Mouse (Mus musculus): ENCODE results near the gene Ell. TPM values are rescaled to one million over a fixed set of nuclear protein-coding genes. Genes with fewer than 3 reads are reported as not detected.

Ell gene
- 10 to 100 TPM; 20.3 to 23.5 TPM for total RNA-seq (2021)

DNA sequence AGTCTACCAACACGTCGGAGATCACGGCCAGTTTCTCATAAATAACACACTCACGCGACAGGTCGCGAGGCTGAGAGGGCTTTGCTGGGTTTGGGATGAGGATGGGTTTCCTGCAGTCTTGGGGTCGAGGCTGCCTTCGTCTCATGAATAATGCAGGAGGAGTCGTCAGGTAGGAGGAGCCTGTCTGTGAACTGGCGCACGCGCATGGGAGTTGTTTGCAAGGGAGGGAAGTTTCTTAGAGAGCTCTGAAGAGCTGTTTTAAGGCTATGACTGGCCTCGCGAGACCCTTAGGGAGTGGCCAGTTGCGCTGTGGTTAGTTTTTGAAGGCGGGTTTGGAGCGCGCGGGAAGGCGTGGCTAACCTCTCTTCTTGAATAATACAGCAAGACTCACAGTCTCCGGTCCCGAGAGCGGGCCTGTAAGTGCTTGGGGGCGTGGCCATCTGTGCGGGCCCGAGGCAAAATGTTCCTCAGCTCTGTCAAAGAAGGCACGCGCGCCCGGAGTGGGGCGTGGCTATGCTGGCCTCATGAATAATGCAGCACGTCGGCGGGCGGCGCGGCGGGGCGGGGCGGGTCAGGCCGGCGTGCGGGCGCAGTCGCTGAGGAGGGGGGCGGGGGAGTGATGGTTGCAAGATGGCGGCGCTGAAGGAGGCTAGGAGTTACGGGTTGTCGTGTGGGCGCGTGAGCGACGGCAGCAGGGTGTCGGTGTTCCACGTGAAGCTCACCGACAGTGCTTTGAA lies at the start of gene Ell:
Ell (plus strand) TSS at position 381 of the 737 bp plus-strand sequence.
- DNase-seq (ENCODE audit: extremely low spot score in 1 of 2, low spot score in 1 of 2): peak; percentile 96 to 99

DNA sequence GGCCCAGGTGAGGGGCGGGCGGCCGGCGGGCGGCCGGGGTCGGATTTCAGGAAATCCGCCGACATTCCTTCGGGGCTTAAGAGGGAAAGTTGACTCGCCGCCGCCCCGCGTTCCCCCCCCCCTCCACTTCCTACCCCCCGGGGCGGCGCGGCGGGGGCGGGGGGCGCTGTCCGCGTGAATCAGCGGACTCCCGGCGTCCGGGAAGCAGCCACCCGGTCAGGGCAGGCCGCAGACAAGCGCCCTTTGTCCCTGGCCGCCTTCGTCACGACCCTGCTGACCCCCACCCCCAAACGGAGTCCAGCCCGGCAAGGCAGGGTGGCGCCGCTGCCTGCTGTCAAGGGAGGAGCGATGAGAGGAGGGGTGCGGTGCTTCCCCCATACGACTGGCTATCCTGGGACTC lies 49.7 kb upstream of the Ell start:
- no peak for DNase-seq (ENCODE audit: extremely low spot score in 1 of 2, low spot score in 1 of 2)

DNA sequence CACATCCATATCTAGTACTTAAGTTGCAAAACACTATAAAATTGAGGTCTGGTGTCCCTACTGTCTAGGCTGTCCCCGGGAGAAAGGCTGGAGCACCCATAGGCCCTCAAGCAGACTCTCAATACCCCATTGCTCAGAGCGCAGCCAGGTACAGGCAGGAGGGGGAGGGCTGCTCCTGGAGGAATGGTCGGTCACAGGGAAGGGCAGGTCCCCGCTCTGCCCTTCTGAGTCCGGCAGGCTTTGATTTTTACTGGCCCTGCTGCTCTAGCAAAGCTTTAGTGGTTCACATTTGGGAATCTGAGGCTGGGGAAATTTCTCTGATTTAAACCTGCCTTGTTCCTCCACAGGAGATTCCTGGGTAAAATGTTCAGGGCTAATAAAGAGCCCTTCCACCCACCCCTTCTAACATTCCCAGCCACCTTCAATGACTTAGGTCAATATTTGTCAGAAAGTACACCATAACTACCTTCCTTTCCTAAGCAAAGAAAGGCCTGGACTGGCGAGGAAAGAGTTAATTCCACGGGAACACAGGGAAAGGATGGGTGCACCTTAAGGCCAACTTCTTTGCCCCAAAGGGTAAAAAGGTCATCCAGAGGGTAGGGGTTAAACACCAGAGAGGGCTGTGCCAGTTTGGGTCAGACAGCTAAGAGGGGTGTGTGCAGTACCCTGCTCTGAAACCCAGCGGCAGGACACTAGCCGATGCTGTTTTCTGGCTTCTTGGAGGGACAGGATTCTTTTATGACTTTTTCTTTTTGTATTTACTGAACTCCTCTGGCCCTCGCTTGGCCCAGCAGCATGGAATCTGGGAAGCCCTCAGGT lies 49.0 kb upstream of the Ell start:
- no peak for DNase-seq (ENCODE audit: extremely low spot score in 1 of 2, low spot score in 1 of 2)

DNA sequence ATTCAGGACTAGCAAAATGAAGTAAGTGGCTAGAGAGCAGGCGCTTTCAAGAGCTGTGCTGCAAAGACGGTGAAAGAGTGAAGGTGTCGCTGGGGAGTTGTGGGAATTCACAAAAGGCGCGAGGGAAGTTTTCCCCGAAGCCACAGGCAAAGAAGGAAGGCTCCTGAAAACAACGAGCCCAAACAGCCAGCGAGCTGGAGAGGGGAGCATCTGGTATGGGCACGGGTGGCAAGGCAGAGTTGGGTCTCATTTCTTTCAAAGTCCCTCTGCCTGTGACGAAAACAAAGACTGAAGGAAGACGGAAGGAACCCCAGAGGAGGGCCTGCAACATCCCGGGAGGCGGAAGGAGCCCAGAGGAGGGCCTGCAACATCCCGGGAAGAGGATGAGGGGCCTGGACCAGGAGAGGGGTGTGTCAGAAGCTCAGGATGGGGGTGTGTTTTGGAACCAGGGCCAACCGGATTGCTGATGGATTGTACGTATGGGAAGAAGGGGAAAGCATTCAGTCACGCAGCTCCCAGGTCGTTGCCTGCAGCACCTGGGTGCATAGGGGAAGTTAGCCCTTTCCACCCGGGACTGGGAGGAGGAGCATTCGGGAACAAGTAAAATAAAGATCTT lies 48.3 kb upstream of the Ell start:
- no peak for DNase-seq (ENCODE audit: extremely low spot score in 1 of 2, low spot score in 1 of 2)

DNA sequence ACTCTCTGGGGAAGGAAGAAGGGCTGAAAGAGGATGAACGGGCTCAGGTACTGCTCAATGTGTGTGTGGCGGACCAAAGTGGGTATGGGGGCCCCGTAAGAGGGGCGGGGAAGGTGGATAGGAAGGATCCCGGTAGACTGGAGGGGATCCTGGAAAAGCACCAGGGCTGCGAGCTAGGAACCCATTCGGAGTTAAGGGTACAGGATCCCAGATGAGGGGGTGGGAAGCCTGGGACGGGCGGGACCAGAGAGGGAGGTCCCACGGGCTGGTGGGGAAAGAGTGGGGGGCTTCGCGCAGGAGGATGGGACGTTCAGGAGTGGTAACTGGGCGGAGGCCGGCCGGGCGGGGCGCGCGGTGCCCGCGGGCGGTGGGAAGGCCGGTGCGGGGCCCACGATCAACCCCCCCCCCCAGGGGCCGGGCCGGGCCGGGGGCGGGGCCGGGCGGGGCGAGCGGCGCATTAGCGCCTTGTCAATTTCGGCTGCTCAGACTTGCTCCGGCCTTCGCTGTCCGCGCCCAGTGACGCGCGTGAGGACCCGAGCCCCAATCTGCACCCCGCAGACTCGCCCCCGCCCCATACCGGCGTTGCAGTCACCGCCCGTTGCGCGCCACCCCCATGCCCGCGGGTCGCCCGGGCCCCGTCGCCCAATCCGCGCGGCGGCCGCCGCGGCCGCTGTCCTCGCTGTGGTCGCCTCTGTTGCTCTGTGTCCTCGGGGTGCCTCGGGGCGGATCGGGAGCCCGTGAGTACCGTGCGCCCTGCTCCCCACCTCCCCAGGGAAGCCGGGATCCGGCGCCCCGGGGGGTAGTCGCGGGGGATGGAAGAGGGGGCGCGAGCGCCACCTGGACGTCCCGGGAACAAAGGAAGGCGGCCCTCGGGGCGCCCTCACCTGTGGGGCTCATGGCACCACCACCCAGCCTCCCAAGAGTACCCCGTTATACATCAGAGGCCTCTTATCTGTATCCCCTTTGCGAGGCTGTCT lies 46.3 kb upstream of the Ell start, which contains the start of gene Crlf1:
Crlf1 (plus strand) TSS at position 495 of the 977 bp plus-strand sequence.
- DNase-seq (ENCODE audit: extremely low spot score in 1 of 2, low spot score in 1 of 2): no peak

DNA sequence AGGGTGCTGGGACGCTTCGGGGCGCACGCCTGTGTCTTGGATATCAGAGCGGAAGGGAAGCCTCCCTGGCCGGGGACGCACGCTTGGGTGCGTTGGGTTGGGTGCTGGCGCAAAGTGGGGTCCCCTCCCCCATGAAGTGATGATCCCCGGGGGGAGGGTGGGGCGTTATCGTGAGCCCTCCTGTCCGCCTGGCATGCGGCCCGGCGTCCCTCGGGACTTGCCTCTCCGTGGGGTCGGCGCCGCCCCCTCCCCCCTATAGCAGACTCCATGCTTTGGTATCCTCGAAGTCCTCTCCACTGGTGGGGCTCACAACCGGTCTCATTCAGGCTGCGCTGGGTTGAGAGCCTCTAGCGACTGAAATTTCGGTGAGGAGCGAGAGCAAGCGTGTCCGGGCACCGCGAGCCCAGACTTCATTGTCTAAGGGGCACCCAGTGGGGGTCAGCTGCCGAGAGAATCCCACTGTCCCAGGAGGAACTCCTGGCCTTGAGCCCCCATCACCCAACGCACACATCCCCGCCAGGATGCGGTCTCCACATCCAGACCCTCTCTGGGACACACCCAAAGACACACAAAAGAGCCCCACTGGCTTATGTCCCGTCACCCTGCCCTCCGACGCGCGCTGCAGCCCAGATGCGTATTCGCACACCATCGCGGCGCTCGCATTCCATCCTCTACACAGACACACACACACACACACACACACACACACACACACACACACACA lies 45.4 kb upstream of the Ell start:
- no peak for DNase-seq (ENCODE audit: extremely low spot score in 1 of 2, low spot score in 1 of 2)

DNA sequence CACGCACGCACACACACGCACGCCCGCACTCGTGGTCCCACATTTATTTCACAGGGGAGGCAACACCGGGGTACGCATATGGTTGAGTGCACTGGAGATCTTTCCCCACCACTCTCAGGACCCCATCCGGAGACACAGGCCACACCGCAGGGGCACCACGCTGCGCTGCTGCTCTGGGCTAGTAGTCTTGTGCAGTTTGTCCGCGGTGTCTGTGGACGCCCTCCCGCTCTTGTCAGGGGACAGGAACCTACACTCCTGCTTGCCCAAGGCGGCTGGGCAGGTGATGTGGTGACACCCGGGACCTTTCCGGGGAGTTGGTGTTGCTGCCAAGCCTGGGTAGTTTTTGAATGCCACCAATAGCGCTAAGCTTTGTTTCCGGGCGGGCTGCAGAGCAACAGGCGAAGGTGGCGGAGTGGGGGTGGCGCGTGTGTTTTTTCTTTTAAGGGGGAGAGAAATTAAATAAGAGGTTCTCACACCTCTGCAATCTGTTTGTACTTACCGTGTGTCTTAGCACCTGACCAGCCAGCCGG lies 44.8 kb upstream of the Ell start:
- no peak for DNase-seq (ENCODE audit: extremely low spot score in 1 of 2, low spot score in 1 of 2)

DNA sequence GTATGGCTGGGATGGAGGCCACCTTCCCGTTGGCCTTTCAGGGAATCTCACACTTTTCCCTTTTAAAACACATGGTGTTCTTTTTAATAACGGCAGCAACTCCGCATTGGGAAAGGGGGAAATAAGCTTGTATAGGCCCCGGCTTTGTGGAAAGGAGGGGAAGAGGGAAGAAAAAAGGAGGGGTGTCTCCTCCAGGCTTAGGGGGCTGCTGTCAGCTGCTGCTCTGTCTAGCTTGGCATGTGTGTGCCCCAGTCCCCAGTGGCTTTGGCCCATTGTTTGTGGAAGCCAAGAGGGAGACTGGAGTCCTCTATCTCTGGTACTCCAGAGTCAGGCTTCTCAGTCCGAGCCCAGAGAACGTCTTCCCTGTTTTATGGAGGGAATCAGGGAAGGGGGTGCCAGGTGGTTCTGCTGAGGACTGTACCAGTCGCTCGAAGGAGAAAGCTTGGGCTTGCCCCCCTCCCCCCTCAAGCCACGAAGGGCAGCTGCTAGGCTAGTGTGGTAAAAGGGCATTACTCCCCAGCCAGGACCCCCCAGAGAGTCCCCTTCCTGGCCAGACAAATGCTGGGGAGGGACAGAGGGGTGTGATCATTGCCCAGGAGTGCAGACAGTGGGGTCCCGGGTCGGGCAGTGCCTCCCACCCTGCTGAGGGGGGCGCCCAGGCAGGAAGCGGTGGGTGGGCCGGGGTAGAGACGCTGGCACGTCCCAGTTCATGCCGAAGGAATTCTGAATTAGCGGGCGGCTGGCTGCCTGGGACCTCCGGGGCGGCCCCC lies 44.1 kb upstream of the Ell start:
- no peak for DNase-seq (ENCODE audit: extremely low spot score in 1 of 2, low spot score in 1 of 2)

DNA sequence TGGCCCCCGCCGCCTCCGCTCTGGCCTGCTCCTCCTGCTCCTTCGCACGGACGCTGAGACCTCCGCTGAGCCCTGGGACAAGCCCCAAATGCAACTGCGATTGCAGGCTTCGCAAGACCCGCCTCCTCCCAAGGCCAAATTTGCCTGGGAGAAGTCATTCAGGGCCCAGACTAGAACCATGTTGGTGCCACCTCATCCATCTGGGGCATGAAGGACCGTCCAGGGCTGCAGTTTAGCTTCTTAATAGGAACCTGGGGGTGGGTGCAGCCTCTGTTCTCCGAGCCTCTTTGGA lies 43.5 kb upstream of the Ell start:
- DNase-seq (ENCODE audit: extremely low spot score in 1 of 2, low spot score in 1 of 2): no peak

DNA sequence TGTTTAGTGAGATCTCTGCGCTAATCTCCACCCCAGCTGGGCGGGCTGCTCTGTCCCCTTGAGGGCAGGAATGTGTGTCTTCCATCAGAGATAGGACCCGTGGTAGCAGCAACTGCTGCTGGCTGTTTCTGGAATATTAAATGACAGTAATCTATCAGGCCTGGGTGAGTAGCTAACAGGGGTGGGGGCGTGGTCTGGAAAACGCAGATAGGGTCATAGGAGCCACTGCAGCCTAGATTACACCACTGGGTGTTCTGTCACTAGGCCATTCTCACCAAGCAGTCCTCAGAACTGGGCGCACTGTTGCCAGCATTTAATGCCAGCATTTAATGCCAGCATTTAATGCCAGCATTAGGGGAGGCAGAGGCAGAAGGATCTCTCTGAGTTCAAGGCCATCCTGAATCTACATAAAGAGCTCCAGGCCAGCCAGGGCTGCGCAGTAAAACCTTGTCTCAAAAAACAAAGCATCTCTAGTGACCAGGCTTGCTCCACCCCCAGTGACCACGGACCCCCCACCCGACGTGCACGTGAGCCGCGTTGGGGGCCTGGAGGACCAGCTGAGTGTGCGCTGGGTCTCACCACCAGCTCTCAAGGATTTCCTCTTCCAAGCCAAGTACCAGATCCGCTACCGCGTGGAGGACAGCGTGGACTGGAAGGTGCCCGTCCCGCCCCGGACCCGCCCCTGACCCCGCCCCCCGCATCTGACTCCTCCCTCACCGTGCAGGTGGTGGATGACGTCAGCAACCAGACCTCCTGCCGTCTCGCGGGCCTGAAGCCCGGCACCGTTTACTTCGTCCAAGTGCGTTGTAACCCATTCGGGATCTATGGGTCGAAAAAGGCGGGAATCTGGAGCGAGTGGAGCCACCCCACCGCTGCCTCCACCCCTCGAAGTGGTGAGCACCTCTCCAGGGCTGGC lies 38.6 kb upstream of the Ell start:
- DNase-seq (ENCODE audit: extremely low spot score in 1 of 2, low spot score in 1 of 2): no peak

DNA sequence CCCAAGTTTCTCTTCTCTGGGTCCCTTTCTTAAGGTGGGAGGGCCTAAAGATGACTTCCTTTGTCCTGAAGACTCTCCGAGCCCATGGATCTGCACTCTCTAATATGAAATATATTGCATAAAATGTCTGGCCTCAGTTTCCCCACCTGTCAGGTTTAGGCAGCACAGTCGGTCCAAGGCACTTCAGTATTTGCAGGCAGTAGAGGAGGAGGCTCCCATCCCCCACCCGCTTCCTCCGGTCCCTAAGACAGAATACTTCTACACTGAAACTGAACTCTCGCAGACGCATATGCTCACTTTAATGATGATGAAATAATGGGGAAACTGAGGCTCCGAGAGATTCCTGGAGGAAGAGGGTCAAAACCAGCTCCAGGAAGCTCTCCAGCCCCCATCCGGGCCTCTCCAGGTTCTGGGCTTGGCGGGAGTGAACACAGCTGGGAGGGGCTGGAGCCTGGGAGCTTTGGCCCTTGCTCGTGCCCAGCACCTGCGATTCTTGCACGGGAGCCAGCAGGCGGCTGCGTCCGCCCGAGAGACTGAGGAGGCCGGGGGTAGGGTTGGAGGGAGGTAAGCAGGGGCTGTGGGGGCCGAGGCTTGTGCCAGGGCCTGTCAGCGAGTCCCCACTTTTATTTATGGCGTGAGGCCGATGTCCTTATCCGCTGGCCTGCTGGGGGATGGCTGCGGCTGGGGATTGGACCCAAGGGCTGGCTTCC lies 37.3 kb upstream of the Ell start:
- no peak for DNase-seq (ENCODE audit: extremely low spot score in 1 of 2, low spot score in 1 of 2)

DNA sequence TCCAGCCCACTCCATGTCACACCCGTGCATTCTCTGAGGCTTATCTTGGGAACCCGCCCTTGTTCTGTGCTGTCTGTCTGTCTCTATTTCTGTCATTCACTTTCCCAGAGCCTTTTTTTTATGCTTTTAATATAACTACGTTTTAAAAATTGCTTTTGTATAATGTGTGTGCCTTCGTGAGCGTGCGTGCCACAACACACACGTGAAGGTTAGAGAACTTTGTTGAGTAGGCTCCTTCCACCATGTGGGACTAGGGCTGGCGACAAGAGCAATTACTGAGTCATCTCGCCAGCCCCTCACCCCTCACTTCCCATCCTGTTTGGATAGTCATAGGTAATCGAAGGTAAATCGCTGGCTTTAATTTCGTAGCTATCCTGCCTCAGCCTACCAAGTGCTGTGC lies 36.7 kb upstream of the Ell start:
- DNase-seq (ENCODE audit: extremely low spot score in 1 of 2, low spot score in 1 of 2): no peak

DNA sequence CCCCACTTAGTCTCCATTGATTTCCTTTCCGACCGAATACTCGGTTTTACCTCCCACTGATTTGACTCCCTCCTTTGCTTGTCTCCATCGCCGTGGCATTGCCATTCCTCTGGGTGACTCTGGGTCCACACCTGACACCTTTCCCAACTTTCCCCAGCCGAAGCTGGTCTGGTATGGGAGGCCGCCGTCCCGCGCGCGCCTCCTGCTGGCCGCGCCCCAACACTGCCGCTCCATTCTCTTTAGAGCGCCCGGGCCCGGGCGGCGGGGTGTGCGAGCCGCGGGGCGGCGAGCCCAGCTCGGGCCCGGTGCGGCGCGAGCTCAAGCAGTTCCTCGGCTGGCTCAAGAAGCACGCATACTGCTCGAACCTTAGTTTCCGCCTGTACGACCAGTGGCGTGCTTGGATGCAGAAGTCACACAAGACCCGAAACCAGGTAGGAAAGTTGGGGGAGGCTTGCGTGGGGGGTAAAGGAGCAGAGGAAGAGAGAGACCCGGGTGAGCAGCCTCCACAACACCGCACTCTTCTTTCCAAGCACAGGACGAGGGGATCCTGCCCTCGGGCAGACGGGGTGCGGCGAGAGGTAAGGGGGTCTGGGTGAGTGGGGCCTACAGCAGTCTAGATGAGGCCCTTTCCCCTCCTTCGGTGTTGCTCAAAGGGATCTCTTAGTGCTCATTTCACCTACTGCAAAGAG lies 36.1 kb upstream of the Ell start:
- DNase-seq (ENCODE audit: extremely low spot score in 1 of 2, low spot score in 1 of 2): peak in 1 of 2 experiments; percentile 67

DNA sequence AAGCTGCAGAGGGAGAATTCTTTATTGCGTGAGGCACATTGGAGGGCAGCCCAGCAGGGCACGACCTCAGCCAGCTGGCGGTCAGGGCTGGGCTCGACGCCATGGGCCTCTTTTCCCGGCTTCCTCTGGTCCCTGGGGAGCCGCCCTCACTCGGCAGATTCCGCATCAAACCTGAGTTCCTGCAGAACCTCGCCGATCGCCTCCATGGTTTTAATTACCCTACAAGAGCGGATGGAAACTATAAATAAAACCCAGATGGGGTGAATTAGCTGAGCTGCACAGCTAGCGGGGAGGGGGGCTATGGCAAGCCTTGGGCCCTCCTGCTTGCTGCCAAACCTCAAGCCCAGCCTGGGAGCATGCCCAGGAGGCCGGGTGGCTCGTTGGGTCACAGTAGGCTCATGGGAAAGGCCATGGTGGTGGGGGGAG lies 35.0 kb upstream of the Ell start:
- peak in 1 of 2 experiments; percentile 59 for DNase-seq (ENCODE audit: extremely low spot score in 1 of 2, low spot score in 1 of 2)

DNA sequence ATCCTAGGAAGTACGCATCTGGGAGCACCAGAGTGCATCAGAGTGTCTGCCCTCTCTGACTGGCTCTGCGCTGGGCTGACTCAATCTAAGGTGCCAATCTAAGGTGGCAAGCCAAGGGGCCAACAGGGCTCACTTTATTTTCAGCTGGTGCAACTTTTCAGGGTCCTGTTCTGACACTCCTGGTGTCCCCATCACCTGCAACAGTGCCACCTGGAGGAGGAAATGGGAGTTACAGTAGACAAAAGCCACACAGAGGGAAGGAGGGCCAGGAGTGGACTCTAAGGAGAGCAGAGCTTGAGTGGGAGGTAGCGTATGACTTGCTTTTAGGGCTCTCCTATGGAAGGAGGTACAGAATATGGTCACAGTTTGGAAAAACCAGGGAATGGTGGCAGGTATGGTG lies 34.4 kb upstream of the Ell start:
- DNase-seq (ENCODE audit: extremely low spot score in 1 of 2, low spot score in 1 of 2): peak; percentile 76 to 90

DNA sequence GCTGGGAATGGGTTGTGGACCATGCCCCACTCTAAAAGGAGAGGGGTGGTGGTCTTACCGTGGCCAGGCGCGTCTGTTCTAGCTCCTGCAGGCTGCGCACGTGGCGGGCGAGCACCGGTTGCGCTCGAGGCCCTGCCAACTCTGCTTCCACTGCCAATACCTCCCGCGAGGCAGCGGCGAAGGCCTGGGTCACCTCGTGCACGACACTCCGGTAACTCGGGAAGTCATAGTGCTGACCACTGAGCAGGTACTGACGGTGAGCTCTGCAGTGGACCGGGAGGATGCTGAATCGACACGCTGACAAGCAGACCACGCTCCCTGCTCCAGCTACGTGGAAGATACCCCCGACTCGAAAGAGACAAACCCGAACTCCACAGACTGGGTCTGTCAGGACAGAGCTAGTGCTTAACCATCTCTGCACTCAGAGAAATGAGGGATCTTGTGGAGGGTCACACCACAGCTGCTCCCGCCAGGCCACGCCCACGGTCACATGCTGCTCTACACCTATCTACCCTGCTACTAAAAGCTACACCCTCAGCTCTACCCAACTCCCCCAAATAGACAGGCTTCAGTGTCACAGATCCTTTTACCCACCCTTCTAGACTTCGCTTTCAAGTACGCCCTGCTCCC lies 33.4 kb upstream of the Ell start:
- DNase-seq (ENCODE audit: extremely low spot score in 1 of 2, low spot score in 1 of 2): no peak
